Mouse (Mus musculus): ENCODE measurements around the gene Nt5dc3. TPM values are rescaled to one million over a fixed set of nuclear protein-coding genes. Genes with fewer than 3 reads are reported as not detected.
A peak's percentile ranks its signal among the peaks of the same experiment; 100 is the strongest.

The Nt5dc3 gene
- total and polyA plus RNA-seq, 3 experiments, result 4.6 to 15.9 (median 6.5) TPM

GRCm38 (mm10) chr10:86777614-86778319 is 1.0 kb upstream of the Nt5dc3 start (continued):
- no peak for TF ChIP-seq HCFC1 (IDR thresholded peaks at IDR 0.05; ENCODE audit: low read depth, low read length)
- no peak for TF ChIP-seq CHD2 (IDR thresholded peaks at IDR 0.05; ENCODE audit: low read length)
- TF ChIP-seq ZKSCAN1 (IDR thresholded peaks at IDR 0.05; ENCODE audit: borderline replicate concordance, low read depth, low read length), result no peak
- no peak for TF ChIP-seq RAD21 (IDR thresholded peaks at IDR 0.05; ENCODE audit: low read depth, low read length)
- no peak for TF ChIP-seq ELF1 (IDR thresholded peaks at IDR 0.05; ENCODE audit: low read depth, low read length)
- peak; percentile 32; the same call in 1 of the 2 replicates for TF ChIP-seq MAX (IDR thresholded peaks at IDR 0.05; ENCODE audit: low read length)
- TF ChIP-seq JUND (conservative IDR thresholded peaks at IDR 0.05; ENCODE audit: low read depth, low read length), result no peak
- TF ChIP-seq EP300 (IDR thresholded peaks at IDR 0.05; ENCODE audit: low read length), result peak; percentile 37; the same call in 1 of the 2 replicates
- no peak for TF ChIP-seq CTCF (conservative IDR thresholded peaks at IDR 0.05 in 1 of 2, IDR thresholded peaks at IDR 0.05 in 1 of 2; ENCODE audit: low read depth in 2 of 2, low read length in 2 of 2)
- no peak for TF ChIP-seq E2F4 (IDR thresholded peaks at IDR 0.05; ENCODE audit: insufficient replicate concordance, low read depth, low read length)
- no peak for TF ChIP-seq CHD1 (IDR thresholded peaks at IDR 0.05; ENCODE audit: low read depth, low read length)
- no peak for TF ChIP-seq KAT2A (IDR thresholded peaks at IDR 0.05; ENCODE audit: insufficient replicate concordance, low read length)

DNA sequence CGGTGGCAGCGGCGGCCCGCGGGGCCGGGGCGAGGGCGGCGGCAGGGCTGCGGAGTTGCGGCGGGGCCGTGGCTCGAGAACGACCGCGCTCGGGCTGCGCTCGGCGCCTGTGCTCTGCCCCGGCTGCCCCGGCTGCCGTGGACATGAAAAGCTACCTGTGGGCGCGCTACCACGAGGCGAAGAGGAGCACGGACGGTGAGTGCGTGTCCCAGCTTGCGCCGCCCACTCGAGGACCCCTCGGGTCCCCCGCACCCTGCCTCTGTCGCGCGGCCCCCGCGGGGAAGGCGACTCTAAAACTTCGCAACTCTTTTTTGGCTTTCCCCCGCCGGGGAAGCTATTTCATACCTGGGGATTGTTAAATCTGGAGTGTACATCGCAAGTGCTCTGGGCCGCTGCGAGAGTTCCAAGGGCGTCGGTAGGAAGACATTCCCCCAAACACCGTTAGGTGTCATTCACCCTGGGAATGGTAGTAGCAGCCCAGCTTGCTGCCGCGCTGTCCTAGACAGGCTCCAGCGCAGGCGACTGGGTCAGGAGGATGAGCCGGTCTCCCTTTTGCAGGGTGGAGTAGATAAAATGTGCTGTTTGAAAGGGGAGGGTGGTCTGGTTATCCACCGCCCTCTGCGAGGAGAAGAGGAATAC is 431 bp downstream of the Nt5dc3 start:
- Histone ChIP-seq H3K4me1 (ENCODE audit: control insufficient read depth in 1 of 2, insufficient read depth in 2 of 2) (peaks cover 5 to 33% of the 10 kb centered on the region in 2 experiments; a peak in 3 of 4 replicates), H3K4me3 (replicated peaks in 1 of 3; ENCODE audit: low read depth in 2 of 3, low read length in 2 of 3, poor library complexity in 1 of 3) (peak overlapping the region; percentile 59 to 76 (median 68)), H3K9ac (ENCODE audit: insufficient read depth, low read depth) (peak overlapping the region; percentile 59), H3K79me2 (replicated peaks; ENCODE audit: control insufficient read depth, extremely low read depth, insufficient read depth, poor library complexity, severe bottlenecking) (peaks cover 21% of the 10 kb centered on the region), H3K4me2 (ENCODE audit: insufficient read depth, low read depth, poor library complexity, severe bottlenecking) (peak overlapping the region; percentile 32), H3K9me3 (replicated peaks; ENCODE audit: low read length) (no peaks in the 10 kb centered on the region), H3K27ac (ENCODE audit: insufficient read depth, low read depth) (no peak overlapping the region), H3K36me3 (replicated peaks in 1 of 2; ENCODE audit: control insufficient read depth in 1 of 2, insufficient read depth in 1 of 2, low read length in 1 of 2) (peaks cover 0 to 5% of the 10 kb centered on the region in 2 experiments), H3K27me3 (replicated peaks) (no peaks in the 10 kb centered on the region)
- TF ChIP-seq MAZ (IDR thresholded peaks at IDR 0.05; ENCODE audit: low read depth, low read length) (no peak), TCF12 (IDR thresholded peaks at IDR 0.05; ENCODE audit: low read depth, low read length) (no peak), RAD21 (IDR thresholded peaks at IDR 0.05; ENCODE audit: low read depth, low read length) (no peak), MXI1 (IDR thresholded peaks at IDR 0.05; ENCODE audit: low read depth, low read length) (no peak; the same call in 1 of the 2 replicates), E2F4 (IDR thresholded peaks at IDR 0.05; ENCODE audit: insufficient replicate concordance, low read depth, low read length) (no peak), RCOR1 (conservative IDR thresholded peaks at IDR 0.05; ENCODE audit: low read depth, low read length) (no peak), ZNF384 (IDR thresholded peaks at IDR 0.05; ENCODE audit: low read depth, low read length) (no peak), USF2 (conservative IDR thresholded peaks at IDR 0.05; ENCODE audit: low read depth, low read length) (no peak), MEF2A (IDR thresholded peaks at IDR 0.05; ENCODE audit: borderline replicate concordance, low read depth, low read length) (no peak), MAFK (IDR thresholded peaks at IDR 0.05; ENCODE audit: insufficient replicate concordance, low read length) (no peak), GABPA (IDR thresholded peaks at IDR 0.05; ENCODE audit: insufficient replicate concordance, low read depth, low read length) (no peak), BHLHE40 (IDR thresholded peaks at IDR 0.05; ENCODE audit: low read depth, low read length) (no peak), MAX (IDR thresholded peaks at IDR 0.05; ENCODE audit: low read length) (no peak), JUND (conservative IDR thresholded peaks at IDR 0.05; ENCODE audit: low read depth, low read length) (no peak), CHD2 (IDR thresholded peaks at IDR 0.05; ENCODE audit: low read length) (no peak), CHD1 (IDR thresholded peaks at IDR 0.05; ENCODE audit: low read depth, low read length) (no peak), IRF4 (IDR thresholded peaks at IDR 0.05; ENCODE audit: low read depth, low read length) (no peak), NRF1 (IDR thresholded peaks at IDR 0.05; ENCODE audit: low read depth, low read length) (no peak), POLR2A (IDR thresholded peaks at IDR 0.05; ENCODE audit: low read depth, low read length) (no peak)
- no peak for DNase-seq (ENCODE audit: extremely low read depth)
- in situ Hi-C loops (cut with MboI; ENCODE audit: low pct_ligation_motif_present, low pct_unique_long_range_greater_than_20kb, low sequenced_read_pairs), result no loop called here
- dilution Hi-C loops (cut with MboI; ENCODE audit: extremely low pct_ligation_motif_present, extremely low pct_unique_long_range_greater_than_20kb, low sequenced_read_pairs), result no loop called here
